Mouse (Mus musculus): ENCODE data around the gene Tlk2.

DNA sequence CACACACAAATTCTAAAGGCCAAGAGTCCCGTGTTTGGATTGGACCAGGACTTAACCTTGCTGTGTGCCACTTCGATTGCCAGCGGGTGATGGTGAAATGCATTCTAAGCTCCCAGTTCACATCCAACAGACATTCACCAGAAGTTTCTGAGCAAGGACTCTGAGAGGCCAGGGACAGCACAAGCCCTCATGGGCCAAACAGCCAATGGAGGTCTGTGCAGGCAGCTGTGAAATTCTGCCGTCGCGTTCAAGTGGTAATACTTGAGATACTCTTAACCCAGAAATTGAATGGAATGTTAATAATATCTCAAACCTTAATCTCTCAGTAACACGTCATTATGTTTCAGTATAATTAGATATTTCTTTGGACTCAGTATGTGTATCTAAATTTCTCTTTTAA is 131.6 kb downstream of the Tlk2 start:
- TF ChIP-seq CTCF (IDR thresholded peaks at IDR 0.05; ENCODE audit: borderline replicate concordance, insufficient read depth, low read length) (no peak), POLR2A (IDR thresholded peaks at IDR 0.05; ENCODE audit: low read depth, low read length) (no peak)
